Mouse (Mus musculus) hematopoietic stem cell, adult 5-6 weeks (primary cell): ENCODE results near the gene Cdk17. TPM values are rescaled to one million over a fixed set of nuclear protein-coding genes. Genes with fewer than 3 reads are reported as not detected.
A peak's percentile ranks its signal among the peaks of the same experiment; 100 is the strongest.

ENCODE experiments used
- ATAC-seq, 2 experiments: fragments of 125-278 bp in 1 of 2; replicated peaks in 1 of 2; 2 replicates each; pipeline ENCODE4 v1.8.0; 2016 to 2017; ENCODE audit warnings: inconsistent platforms in 2 of 2, mild to moderate bottlenecking in 2 of 2, moderate number of reproducible peaks in 2 of 2, low read depth in 1 of 2, moderate TSS enrichment in 1 of 2; ENCODE audit not compliant: low FRiP score in 2 of 2, poor library complexity in 2 of 2, severe bottlenecking in 2 of 2, insufficient read depth in 1 of 2, low TSS enrichment in 1 of 2
- total RNA-seq: library from RNA; stranded (forward); fragments of 172-1452, 232-1000 nt; gene quantifications from 2 replicates; pipeline ENCODE4 v1.2.3, GENCODE M21; 2017

Cdk17 gene
- total RNA-seq, 1 experiment from 2014 or later: 146 TPM

- ATAC-seq: no peak; a peak in 1 of 4 replicates
These were observed 36.4 kb downstream of the Cdk17 start for GRCm38 (mm10) chr10:93197092-93197491.

GRCm38 (mm10) chr10:93198958-93199357, 38.3 kb downstream of the Cdk17 start:
- ATAC-seq: no peak

- no peak for ATAC-seq
These were observed 41.3 kb downstream of the Cdk17 start for GRCm38 (mm10) chr10:93201846-93202458.

- ATAC-seq: no peak
These were observed 44.7 kb downstream of the Cdk17 start for GRCm38 (mm10) chr10:93205287-93205956.

- no peak for ATAC-seq
These were observed 46.5 kb downstream of the Cdk17 start for GRCm38 (mm10) chr10:93207176-93207575.

- ATAC-seq: no peak
These were observed 52.0 kb downstream of the Cdk17 start for GRCm38 (mm10) chr10:93212699-93213098.

- no peak for ATAC-seq
These were observed 52.7 kb downstream of the Cdk17 start for GRCm38 (mm10) chr10:93213339-93213738.

GRCm38 (mm10) chr10:93214251-93214650, 53.6 kb downstream of the Cdk17 start:
- no peak for ATAC-seq

GRCm38 (mm10) chr10:93215051-93215763, 54.5 kb downstream of the Cdk17 start:
- ATAC-seq: 0 out of 4 replicates have a peak, but pooled peaks of 1 of the 2 experiments have one; percentile 37

- no peak; a peak in 1 of 4 replicates for ATAC-seq
These were observed 65.1 kb downstream of the Cdk17 start for GRCm38 (mm10) chr10:93225751-93226150.

GRCm38 (mm10) chr10:93227921-93228320, 67.2 kb downstream of the Cdk17 start:
- ATAC-seq: peak in 1 of 2 experiments; percentile 9; a peak in 1 of 4 replicates

GRCm38 (mm10) chr10:93228401-93229007, 67.8 kb downstream of the Cdk17 start:
- ATAC-seq: peak; percentile 69 to 77

GRCm38 (mm10) chr10:93231490-93231889, 70.8 kb downstream of the Cdk17 start:
- no peak for ATAC-seq

GRCm38 (mm10) chr10:93231893-93232292, 71.2 kb downstream of the Cdk17 start:
- ATAC-seq: no peak

- no peak for ATAC-seq
These were observed 73.1 kb downstream of the Cdk17 start for GRCm38 (mm10) chr10:93233665-93234194.

- no peak; a peak in 1 of 4 replicates for ATAC-seq
These were observed 74.0 kb downstream of the Cdk17 start for GRCm38 (mm10) chr10:93234692-93235091.

GRCm38 (mm10) chr10:93239201-93239806, 78.6 kb downstream of the Cdk17 start:
- ATAC-seq: no peak
